Mouse (Mus musculus) embryonic facial prominence, embryonic 12.5 days (tissue): Measurements from ENCODE around the gene Pgm3. TPM values are rescaled to one million over a fixed set of nuclear protein-coding genes. Genes with fewer than 3 reads are reported as not detected.

Source experiments
- ATAC-seq: fragments of 200-750 bp; cut with Nextera tagmentation; 2 replicates; pipeline ENCODE4 v1.8.0; 2017; ENCODE audit not compliant: insufficient number of reproducible peaks, insufficient read depth, low FRiP score, low TSS enrichment
- H3K27ac ChIP-seq: fragments of 300-500 bp; sonication (generic); 2 replicates; pipeline ENCODE4 v1.5.1; 2016; ENCODE audit warnings: mild to moderate bottlenecking
- H3K27me3 ChIP-seq: fragments of 300-500 bp; sonication (generic); 2 replicates; pipeline ENCODE4 v1.6.1; 2016; ENCODE audit warnings: mild to moderate bottlenecking, moderate library complexity
- H3K36me3 ChIP-seq: fragments of 300-500 bp; sonication (generic); 2 replicates; pipeline ENCODE4 v1.6.1; 2016; ENCODE audit warnings: mild to moderate bottlenecking
- H3K4me1 ChIP-seq: fragments of 300-500 bp; sonication (generic); 2 replicates; pipeline ENCODE4 v1.6.1; 2016
- H3K4me2 ChIP-seq: fragments of 300-500 bp; sonication (generic); replicated peaks from 2 replicates; pipeline ENCODE4 v1.6.1; 2016; ENCODE audit warnings: mild to moderate bottlenecking, moderate library complexity
- H3K4me3 ChIP-seq: fragments of 300-500 bp; sonication (generic); 2 replicates; pipeline ENCODE4 v1.5.1; 2016; ENCODE audit warnings: mild to moderate bottlenecking
- H3K9ac ChIP-seq: fragments of 300-500 bp; sonication (generic); 2 replicates; pipeline ENCODE4 v1.6.1; 2016; ENCODE audit warnings: mild to moderate bottlenecking, moderate library complexity
- H3K9me3 ChIP-seq: fragments of 300-500 bp; sonication (generic); 2 replicates; pipeline ENCODE4 v1.6.1; 2016; ENCODE audit warnings: mild to moderate bottlenecking, moderate library complexity
- WGBS: fragments of 180-500 bp; shearing (Covaris S2); methylation state at CpG from one replicate; pipeline ENCODE4 v1.1.7; 2016; 5-methylcytosine and 5-hydroxymethylcytosine counted together
- polyA plus RNA-seq: library from polyadenylated mRNA; unstranded; fragments of >200 nt; fragmentation: Nextera tagmentation; extraction: Ambion mirVana; gene quantifications from 2 replicates; pipeline ENCODE4 v1.2.1, GENCODE M21; 2016

Gene Pgm3
- polyA plus RNA-seq, 1 experiment from 2014 or later = 38.1 TPM

DNA sequence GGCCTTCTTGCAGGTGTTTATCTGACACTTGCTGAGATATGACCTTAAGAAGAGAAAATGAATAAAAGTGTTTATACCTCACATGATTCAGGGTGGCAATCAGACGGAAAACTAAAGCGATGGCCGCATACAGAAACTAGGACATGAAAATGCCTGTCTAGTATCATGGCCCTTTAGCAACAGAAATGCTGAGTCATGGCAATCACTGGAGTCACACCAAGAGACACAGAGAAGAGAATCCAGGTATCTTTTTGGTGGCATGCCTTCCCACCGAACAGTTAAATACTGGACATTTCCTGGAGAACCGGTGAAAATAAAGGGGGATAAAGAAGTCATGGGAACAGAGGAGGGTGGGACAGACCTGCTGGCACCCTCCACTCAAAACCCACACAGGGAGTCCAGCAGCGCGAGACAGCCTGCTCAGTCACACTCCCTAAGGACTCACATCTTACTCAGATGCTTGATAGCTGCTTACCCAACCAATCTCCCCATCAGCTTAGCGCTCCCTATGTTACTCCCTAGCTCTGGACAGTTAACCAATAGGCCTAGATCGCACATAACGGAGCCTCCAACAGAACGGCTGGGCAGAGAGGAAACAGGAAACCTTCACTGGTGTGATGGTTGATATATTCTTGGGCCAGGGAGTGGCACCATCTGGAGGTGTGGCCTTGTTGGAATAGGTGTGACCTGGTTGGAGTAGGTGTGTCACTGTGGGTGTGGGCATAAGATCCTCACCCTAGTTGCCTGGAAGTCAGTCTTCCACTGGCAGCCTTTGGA lies 15.6 kb upstream of the Pgm3 start:
- Histone ChIP-seq H3K4me1 (no peaks in the 10 kb centered on the region), H3K9ac (no peak overlapping the region), H3K4me2 (no peak overlapping the region), H3K4me3 (no peak overlapping the region), H3K27ac (no peak overlapping the region), H3K36me3 (no peaks in the 10 kb centered on the region), H3K9me3 (no peaks in the 10 kb centered on the region), H3K27me3 (no peaks in the 10 kb centered on the region)
- WGBS = 89% methylated on average over 11 of the region's 11 CpGs
- no peak for ATAC-seq

DNA sequence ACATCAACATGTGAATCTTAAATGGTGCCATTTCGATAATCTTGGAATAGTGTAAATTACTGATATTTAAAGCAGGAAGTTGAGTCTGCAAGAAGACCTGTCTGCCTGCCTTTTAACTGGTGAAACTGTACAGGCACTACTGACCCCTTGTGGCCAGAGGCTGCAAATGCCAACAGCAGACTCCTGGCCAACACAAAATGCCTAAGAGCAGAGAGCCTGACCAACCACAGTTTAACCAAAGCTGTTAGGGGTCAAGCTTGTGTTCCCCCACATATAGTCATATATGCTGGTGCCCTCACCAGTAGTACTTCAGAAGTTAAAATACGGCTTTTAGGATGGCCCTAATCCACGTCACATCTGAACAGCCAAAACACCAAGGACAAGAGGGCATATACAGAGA lies 12.1 kb upstream of the Pgm3 start:
- whole genome bisulfite sequencing = 44% methylated on average over 3 of the region's 3 CpGs
- ATAC-seq = no peak

DNA sequence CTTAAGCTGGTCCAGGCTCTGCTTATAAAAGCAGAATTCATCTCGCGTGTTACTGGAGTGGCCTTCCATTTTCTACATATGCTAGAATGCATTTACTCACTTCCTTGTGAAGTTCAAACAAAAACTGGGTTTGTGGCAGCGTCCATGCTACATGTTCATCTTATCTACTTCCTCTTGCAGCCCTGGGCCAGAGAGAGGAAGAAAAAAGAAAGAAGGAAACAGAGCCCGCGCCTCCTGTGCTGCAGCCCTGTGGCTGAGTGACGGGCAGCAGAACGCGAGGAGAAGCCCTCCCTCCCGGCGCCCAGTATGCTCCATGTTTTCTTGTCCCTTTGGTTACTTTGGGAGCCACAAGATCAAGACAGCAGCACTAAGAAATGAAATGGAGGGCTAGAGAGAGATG lies 8.0 kb upstream of the Pgm3 start:
- Histone ChIP-seq H3K27me3 (no peaks in the 10 kb centered on the region), H3K4me1 (no peaks in the 10 kb centered on the region), H3K9ac (no peak overlapping the region), H3K4me3 (no peak overlapping the region), H3K27ac (no peak overlapping the region), H3K4me2 (no peak overlapping the region), H3K9me3 (no peaks in the 10 kb centered on the region), H3K36me3 (no peaks in the 10 kb centered on the region)
- WGBS = 84% methylated on average over 10 of the region's 10 CpGs
- no peak for ATAC-seq

More for the DNA sequence above, 12.1 kb upstream of the Pgm3 start:
- no peaks in the 10 kb centered on the region for H3K36me3 ChIP-seq
- no peaks in the 10 kb centered on the region for H3K9me3 ChIP-seq
- no peak overlapping the region for H3K27ac ChIP-seq
- no peaks in the 10 kb centered on the region for H3K4me1 ChIP-seq
- H3K9ac ChIP-seq = no peak overlapping the region
- no peak overlapping the region for H3K4me2 ChIP-seq
- no peak overlapping the region for H3K4me3 ChIP-seq
- H3K27me3 ChIP-seq = no peaks in the 10 kb centered on the region

DNA sequence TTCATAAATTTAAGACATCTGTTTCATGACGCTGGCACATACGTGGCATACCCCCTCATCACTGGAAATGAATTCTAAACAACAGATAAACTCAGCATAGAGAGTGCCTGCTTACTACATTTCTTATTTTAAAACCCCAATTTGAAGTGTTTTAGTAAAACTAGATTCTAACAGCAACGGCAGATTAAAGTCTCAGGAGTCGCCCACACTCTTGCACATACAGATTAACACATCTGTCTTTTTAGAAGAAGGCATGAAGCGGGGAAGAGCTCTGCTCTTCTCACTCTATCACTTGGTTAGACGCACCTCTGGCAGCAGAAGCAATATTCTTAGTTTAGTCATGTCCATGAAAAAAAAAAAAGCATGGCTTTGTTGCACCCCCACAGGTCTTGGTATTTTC lies 3.5 kb upstream of the Pgm3 start:
- H3K27ac ChIP-seq = no peak overlapping the region
- no peak overlapping the region for H3K4me3 ChIP-seq
- 84% methylated on average over 6 of the region's 6 CpGs for WGBS
- no peak for ATAC-seq
- H3K36me3 ChIP-seq = no peaks in the 10 kb centered on the region
- no peaks in the 10 kb centered on the region for H3K9me3 ChIP-seq
- H3K4me1 ChIP-seq = peaks cover 13% of the 10 kb centered on the region; the same call in 1 of the 2 replicates
- no peak overlapping the region for H3K9ac ChIP-seq
- H3K27me3 ChIP-seq = no peaks in the 10 kb centered on the region
- H3K4me2 ChIP-seq = no peak overlapping the region

DNA sequence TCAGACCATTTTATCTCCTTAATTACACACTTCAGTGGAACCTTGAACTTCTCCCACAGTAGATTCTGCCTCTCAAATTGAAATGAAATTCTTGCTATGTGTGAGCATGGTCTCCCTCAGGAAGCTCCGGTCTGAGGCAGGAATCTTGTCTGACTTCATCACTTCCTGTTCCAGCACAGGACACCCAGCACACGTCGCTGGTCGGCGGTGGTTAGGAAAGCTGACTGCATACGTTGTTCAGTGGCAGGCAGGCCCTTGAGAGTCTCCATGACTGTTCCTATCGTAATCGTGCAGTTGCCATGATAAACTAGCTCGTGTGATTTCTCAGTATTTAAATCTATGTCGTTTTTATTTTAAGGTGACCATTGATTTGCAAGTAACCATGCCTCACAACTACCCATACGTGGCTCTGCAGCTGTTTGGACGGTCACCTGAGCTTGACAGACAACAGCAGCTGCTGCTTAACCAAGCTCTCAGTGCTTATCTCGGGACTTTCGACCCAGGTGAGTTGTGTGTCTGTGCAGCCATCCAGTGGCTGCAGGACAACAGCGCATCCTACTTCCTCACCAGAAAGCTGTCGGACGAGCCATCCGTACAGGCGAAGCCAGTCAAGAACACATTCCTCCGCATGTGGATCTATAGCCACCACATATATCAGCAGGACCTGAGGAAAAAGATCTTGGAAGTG lies 2.1 kb upstream of the Pgm3 start:
- Histone ChIP-seq H3K9ac (no peak overlapping the region), H3K4me2 (no peak overlapping the region), H3K4me1 (peaks cover 13% of the 10 kb centered on the region; the same call in 1 of the 2 replicates), H3K4me3 (no peak overlapping the region), H3K36me3 (peaks cover 8% of the 10 kb centered on the region), H3K27ac (no peak overlapping the region), H3K27me3 (no peaks in the 10 kb centered on the region), H3K9me3 (no peaks in the 10 kb centered on the region)
- no peak for ATAC-seq
- WGBS = 76% methylated on average over 20 of the region's 20 CpGs

DNA sequence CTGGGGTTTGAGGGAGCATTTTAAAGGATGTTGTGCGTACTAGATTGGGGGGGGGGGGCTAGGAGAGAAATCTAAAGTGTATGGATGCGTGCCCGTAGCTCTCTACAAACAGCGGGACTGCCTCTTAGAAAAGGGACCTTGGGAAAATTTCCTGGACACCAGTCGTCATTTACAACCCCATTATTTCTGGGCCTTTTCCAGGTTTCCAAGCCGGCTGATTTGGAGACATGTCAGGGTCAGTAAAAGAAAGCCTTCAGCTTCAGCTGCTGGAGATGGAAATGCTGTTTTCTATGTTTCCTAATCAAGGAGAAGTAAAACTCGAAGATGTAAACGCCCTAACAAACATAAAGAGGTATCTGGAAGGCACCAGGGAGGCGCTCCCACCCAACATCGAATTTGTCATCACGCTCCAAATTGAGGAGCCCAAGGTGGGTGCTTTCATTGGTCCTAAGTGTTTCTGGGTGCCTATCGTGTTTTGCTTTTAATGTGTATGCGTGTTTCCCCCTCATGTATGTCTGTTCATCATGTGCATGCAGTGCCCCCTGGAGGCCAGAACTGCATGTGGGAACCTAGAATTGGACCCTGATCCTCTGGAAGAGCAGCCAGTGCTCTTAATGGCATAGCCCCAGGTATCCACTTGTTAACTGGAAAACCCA lies 1.1 kb upstream of the Pgm3 start:
- Histone ChIP-seq H3K9ac (0 out of 2 replicates have a peak overlapping the region, but pooled peaks have one; percentile 55), H3K27me3 (no peaks in the 10 kb centered on the region), H3K4me3 (peak overlapping the region; percentile 73), H3K9me3 (no peaks in the 10 kb centered on the region), H3K4me1 (peaks cover 13% of the 10 kb centered on the region; the same call in 1 of the 2 replicates), H3K36me3 (peaks cover 10% of the 10 kb centered on the region), H3K4me2 (peak overlapping the region; percentile 97), H3K27ac (no peak overlapping the region)
- WGBS = 11% methylated on average over 13 of the region's 13 CpGs
- no peak for ATAC-seq

DNA sequence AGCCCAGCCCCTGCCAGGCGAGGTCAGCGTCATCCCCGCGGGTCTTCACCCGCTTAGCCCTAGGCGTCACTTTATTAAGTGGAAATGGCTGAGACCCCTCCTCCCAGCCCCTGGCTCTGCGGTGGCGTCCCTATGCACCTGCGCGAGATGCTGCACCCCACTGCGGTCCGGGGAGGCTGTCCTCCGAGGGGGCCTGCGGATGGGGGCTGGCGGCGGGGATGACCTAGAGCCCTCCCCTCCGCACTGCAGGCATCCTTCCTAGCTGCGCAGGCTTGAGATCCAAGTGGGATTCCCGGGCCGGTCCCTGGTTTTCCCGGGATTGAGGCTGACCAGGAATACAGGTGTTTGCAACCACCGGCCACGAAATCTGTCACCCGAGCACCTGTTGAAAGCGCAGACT lies 554 bp upstream of the Pgm3 start:
- ATAC-seq = peak; percentile 38; the same call in 1 of the 2 replicates
- Histone ChIP-seq H3K4me2 (peak overlapping the region; percentile 97), H3K4me3 (peak overlapping the region; percentile 73), H3K27ac (0 out of 2 replicates have a peak overlapping the region, but pooled peaks have one; percentile 52), H3K9ac (peak overlapping the region; percentile 55), H3K27me3 (no peaks in the 10 kb centered on the region), H3K9me3 (no peaks in the 10 kb centered on the region), H3K36me3 (peaks cover 10% of the 10 kb centered on the region), H3K4me1 (peaks cover 13% of the 10 kb centered on the region; the same call in 1 of the 2 replicates)
- 1% methylated on average over 25 of the region's 25 CpGs for WGBS

DNA sequence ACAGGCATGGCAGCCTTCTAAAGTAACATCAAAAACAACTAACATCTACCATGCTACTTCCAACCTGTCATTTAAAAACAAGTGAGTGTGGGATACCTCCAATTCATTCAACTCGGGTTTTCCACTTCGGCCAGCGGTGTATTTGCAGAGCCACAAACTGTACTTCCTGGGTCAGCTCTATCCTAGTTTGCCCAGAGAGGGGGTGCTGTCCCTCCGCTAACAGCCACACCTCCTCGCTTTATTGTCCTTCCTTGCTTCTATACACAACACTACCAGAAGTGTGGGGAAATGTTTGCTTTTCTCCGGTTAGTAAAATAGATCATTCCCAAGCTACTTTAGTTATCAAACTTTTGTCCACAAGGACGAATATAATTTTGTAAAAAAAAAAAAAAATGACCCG lies 696 bp downstream of the Pgm3 start:
- Histone ChIP-seq H3K4me1 (peaks cover 13% of the 10 kb centered on the region; the same call in 1 of the 2 replicates), H3K9ac (no peak overlapping the region), H3K27ac (no peak overlapping the region), H3K27me3 (no peaks in the 10 kb centered on the region), H3K36me3 (peaks cover 16% of the 10 kb centered on the region), H3K4me2 (peak overlapping the region; percentile 97), H3K9me3 (no peaks in the 10 kb centered on the region), H3K4me3 (peak overlapping the region; percentile 73)
- ATAC-seq = no peak
- WGBS = 16% methylated on average over 8 of the region's 8 CpGs

DNA sequence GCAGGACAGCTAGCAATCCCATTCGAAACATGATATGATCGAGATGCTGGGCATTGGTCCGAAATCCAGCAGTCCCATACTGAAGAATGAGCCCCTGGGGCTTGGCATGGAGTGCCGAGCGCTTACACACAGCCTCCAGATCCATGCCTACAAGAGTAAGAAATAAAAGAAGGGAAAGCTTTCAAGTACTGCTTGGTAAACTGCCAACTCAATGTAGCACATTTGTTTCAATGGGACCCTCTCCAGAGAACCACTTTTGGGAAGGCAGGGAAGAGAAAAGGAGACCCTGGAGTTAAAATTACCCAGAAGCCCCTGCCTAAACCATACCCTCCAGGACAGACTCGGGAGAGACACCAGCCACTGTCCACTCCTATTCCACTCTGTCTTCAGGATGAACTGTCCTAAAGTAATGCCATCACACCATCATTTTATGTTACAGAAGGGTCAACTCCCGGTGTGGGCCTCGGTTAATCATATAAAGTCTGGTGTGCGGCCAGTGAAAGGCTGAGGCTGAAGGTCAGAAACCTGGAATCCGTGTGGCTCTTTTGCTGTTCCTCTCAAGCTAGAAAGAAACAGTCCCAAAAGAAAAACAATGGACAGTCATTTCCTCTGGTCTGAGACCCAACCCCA lies 1.3 kb downstream of the Pgm3 start:
- WGBS = 80% methylated on average over 10 of the region's 10 CpGs
- Histone ChIP-seq H3K4me2 (peak overlapping the region; percentile 97), H3K27me3 (no peaks in the 10 kb centered on the region), H3K4me1 (peaks cover 13% of the 10 kb centered on the region; the same call in 1 of the 2 replicates), H3K9ac (no peak overlapping the region), H3K4me3 (peak overlapping the region; percentile 73), H3K27ac (no peak overlapping the region), H3K36me3 (peaks cover 19% of the 10 kb centered on the region), H3K9me3 (no peaks in the 10 kb centered on the region)
- ATAC-seq = no peak

DNA sequence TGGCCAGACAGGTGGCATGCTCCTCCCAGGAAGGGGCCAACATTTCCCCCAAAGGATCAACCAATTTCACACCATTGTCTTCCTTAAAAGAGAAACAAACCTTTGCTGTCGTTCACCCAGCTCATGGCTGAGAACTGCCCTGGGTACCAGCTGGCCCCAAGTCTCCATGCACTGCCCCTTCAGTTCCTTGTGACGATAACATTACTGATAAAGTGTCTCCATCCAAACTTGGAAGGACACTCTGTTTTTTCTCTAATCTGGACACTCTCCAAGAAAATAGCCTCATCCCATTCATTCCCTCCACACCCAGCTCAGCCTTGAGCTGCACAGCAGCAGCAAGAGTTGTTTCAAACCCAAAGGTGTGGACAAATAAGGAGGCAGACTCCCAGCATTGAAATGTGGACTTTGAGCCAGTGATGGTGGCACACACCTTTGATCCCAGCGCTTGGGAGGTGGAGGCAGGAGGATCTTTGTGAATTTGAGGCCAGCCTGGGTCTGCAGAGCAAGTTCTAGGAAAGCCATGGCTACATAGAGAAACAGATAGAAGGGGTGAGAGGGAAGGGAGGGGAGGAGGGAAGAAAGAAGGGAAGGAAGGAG lies 2.2 kb downstream of the Pgm3 start:
- H3K9ac ChIP-seq = no peak overlapping the region
- H3K4me3 ChIP-seq = no peak overlapping the region
- H3K27ac ChIP-seq = no peak overlapping the region
- H3K4me2 ChIP-seq = no peak overlapping the region
- WGBS = 81% methylated on average over 3 of the region's 3 CpGs
- peaks cover 13% of the 10 kb centered on the region; the same call in 1 of the 2 replicates for H3K4me1 ChIP-seq
- peaks cover 28% of the 10 kb centered on the region for H3K36me3 ChIP-seq
- no peak for ATAC-seq
- H3K9me3 ChIP-seq = no peaks in the 10 kb centered on the region
- no peaks in the 10 kb centered on the region for H3K27me3 ChIP-seq

DNA sequence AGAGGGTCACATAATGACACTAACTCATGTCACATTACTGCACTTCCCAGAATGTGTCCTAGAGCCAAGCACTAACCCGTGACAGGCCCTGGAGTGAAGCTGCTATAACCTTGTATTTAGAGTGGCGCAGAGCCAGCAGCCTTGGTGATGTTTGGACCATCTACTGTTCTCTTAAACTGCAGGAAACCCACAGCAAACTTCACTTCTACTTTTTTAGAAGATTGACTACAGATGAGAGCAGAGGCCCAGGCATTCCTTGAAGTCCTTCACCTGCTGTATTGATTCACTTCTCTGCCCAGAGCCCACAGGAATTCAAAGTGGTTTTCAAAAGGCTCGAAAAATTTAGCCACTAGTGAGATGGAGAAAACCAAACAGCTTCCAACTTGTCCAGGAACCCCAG lies 11.1 kb downstream of the Pgm3 start:
- Histone ChIP-seq H3K9me3 (no peaks in the 10 kb centered on the region), H3K27ac (no peak overlapping the region), H3K36me3 (peaks cover 80% of the 10 kb centered on the region), H3K9ac (no peak overlapping the region), H3K4me3 (no peak overlapping the region), H3K4me1 (no peaks in the 10 kb centered on the region), H3K4me2 (no peak overlapping the region), H3K27me3 (no peaks in the 10 kb centered on the region)
- no peak for ATAC-seq
- WGBS = 90% methylated on average over 3 of the region's 3 CpGs
